Mouse (Mus musculus) lung, postnatal 0 days (tissue): ENCODE measurements around the gene Gp9. TPM values are rescaled to one million over a fixed set of nuclear protein-coding genes. Genes with fewer than 3 reads are reported as not detected.
A peak's percentile ranks its signal among the peaks of the same experiment; 100 is the strongest.

Experiments
- ATAC-seq: fragments of 200-750 bp; cut with Nextera tagmentation; 2 replicates; pipeline ENCODE4 v1.8.0; 2017; ENCODE audit warnings: moderate library complexity
- DNase-seq: peaks from one replicate; pipeline ENCODE4 v3.0.0-alpha.2; 2016; ENCODE audit warnings: low spot score
- H3K27ac ChIP-seq: fragments of 300-500 bp; sonication (generic); 2 replicates; pipeline ENCODE4 v1.5.1; 2014; ENCODE audit warnings: antibody characterized with exemption, mild to moderate bottlenecking, low read length, mixed read lengths
- H3K27me3 ChIP-seq: fragments of 300-500 bp; sonication (generic); replicated peaks from 2 replicates; pipeline ENCODE4 v1.6.1; 2014; ENCODE audit warnings: low read length, mixed read lengths; ENCODE audit not compliant: insufficient read depth
- H3K36me3 ChIP-seq: fragments of 300-500 bp; sonication (generic); 2 replicates; pipeline ENCODE4 v1.6.1; 2014; ENCODE audit warnings: low read length, mixed read lengths; ENCODE audit not compliant: insufficient read depth
- H3K4me1 ChIP-seq: fragments of 300-500 bp; sonication (generic); 2 replicates; pipeline ENCODE4 v1.6.1; 2014; ENCODE audit warnings: antibody characterized with exemption, low read depth, low read length, mixed read lengths; ENCODE audit not compliant: insufficient read depth
- H3K4me2 ChIP-seq: fragments of 300-500 bp; sonication (generic); replicated peaks from 2 replicates; pipeline ENCODE4 v1.6.1; 2014; ENCODE audit warnings: low read depth, mild to moderate bottlenecking, low read length, moderate library complexity, mixed read lengths
- H3K4me3 ChIP-seq: fragments of 300-500 bp; sonication (generic); 2 replicates; pipeline ENCODE4 v1.5.1; 2014; ENCODE audit warnings: low read depth, low read length
- H3K9ac ChIP-seq: fragments of 300-500 bp; sonication (generic); replicated peaks from 2 replicates; pipeline ENCODE4 v1.6.1; 2014; ENCODE audit warnings: low read depth, mild to moderate bottlenecking
- H3K9me3 ChIP-seq: fragments of 300-500 bp; sonication (generic); 2 replicates; pipeline ENCODE4 v1.6.1; 2016; ENCODE audit warnings: low read length, mixed read lengths
- CTCF ChIP-seq: IDR thresholded peaks from 2 replicates; pipeline ENCODE4 v1.5.1; 2016; ENCODE audit warnings: antibody characterized with exemption, mild to moderate bottlenecking
- EP300 ChIP-seq: IDR thresholded peaks from 2 replicates; pipeline ENCODE4 v1.6.1; 2016; ENCODE audit warnings: antibody characterized with exemption, mild to moderate bottlenecking, control low read depth
- WGBS: fragments of 180-500 bp; shearing (Covaris S2); extraction: QIAGEN DNeasy Blood & Tissue Kit; methylation state at CpG from one replicate; pipeline ENCODE4 v1.1.7; 2014; 5-methylcytosine and 5-hydroxymethylcytosine counted together
- polyA plus RNA-seq: library from polyadenylated mRNA; unstranded; fragments of >200 nt; fragmentation: Nextera tagmentation; extraction: Ambion mirVana; gene quantifications from 2 replicates; pipeline ENCODE4 v1.2.1, GENCODE M21; 2015

Gene Gp9
- polyA plus RNA-seq, 1 experiment from 2014 or later: 8.3 TPM

- H3K9me3 ChIP-seq: no peaks in the 10 kb centered on the region
- H3K27me3 ChIP-seq: no peaks in the 10 kb centered on the region
- H3K4me3 ChIP-seq: no peak overlapping the region
- H3K4me1 ChIP-seq: no peaks in the 10 kb centered on the region
- 0 out of 2 replicates have a peak, but pooled peaks have one; percentile 32 for ATAC-seq
- no peaks in the 10 kb centered on the region for H3K36me3 ChIP-seq
- no peak overlapping the region for H3K27ac ChIP-seq
- no peak overlapping the region for H3K9ac ChIP-seq
- TF ChIP-seq CTCF (peak; percentile 55), EP300 (no peak)
- WGBS: 86% methylated on average over 11 of the region's 11 CpGs
- H3K4me2 ChIP-seq: no peak overlapping the region
- no peak for DNase-seq
These were observed 1.6 kb downstream of the Gp9 start for GRCm38 (mm10) chr6:87779174-87780165.

GRCm38 (mm10) chr6:87780546-87781301 is 2.9 kb downstream of the Gp9 start:
- ATAC-seq: no peak
- no peak overlapping the region for H3K4me2 ChIP-seq
- no peaks in the 10 kb centered on the region for H3K9me3 ChIP-seq
- no peaks in the 10 kb centered on the region for H3K4me1 ChIP-seq
- no peaks in the 10 kb centered on the region for H3K27me3 ChIP-seq
- DNase-seq: no peak
- no peak overlapping the region for H3K27ac ChIP-seq
- H3K4me3 ChIP-seq: no peak overlapping the region
- H3K9ac ChIP-seq: no peak overlapping the region
- no peak for TF ChIP-seq CTCF
- TF ChIP-seq EP300: no peak
- H3K36me3 ChIP-seq: no peaks in the 10 kb centered on the region
- WGBS: 70% methylated on average over 10 of the region's 10 CpGs

- no peak overlapping the region for H3K4me2 ChIP-seq
- H3K27me3 ChIP-seq: no peaks in the 10 kb centered on the region
- no peaks in the 10 kb centered on the region for H3K9me3 ChIP-seq
- no peaks in the 10 kb centered on the region for H3K36me3 ChIP-seq
- ATAC-seq (no peak), DNase-seq (no peak)
- peaks cover 4% of the 10 kb centered on the region; the same call in 1 of the 2 replicates for H3K4me1 ChIP-seq
- no peak overlapping the region for H3K27ac ChIP-seq
- no peak overlapping the region for H3K4me3 ChIP-seq
- H3K9ac ChIP-seq: no peak overlapping the region
- 36% methylated on average over 8 of the region's 8 CpGs for WGBS
- TF ChIP-seq EP300: no peak
- TF ChIP-seq CTCF: no peak
These were observed 6.2 kb downstream of the Gp9 start for GRCm38 (mm10) chr6:87784033-87784432.

DNA sequence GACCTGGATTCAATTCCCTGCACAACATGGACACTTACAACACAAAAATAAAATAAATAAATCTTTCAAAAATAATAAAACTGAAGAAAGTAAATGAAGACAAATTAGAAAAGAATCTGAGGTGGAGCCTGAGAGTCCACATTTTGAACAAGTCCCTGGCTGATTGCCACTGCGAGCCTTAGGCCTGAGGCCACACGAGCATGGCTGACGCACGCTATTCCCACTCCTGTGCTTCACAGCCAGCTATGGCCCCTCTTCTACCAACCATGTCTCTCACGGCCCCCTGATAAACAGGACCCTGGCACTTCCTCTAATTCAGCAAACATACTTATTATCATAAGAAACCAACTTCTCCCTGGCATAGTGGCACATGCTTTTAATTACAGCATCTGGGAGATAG is 8.7 kb downstream of the Gp9 start:
- TF ChIP-seq EP300 (no peak), CTCF (no peak)
- no peak overlapping the region for H3K4me2 ChIP-seq
- H3K9me3 ChIP-seq: no peaks in the 10 kb centered on the region
- H3K36me3 ChIP-seq: no peaks in the 10 kb centered on the region
- DNase-seq (no peak), ATAC-seq (no peak)
- peaks cover 12% of the 10 kb centered on the region for H3K4me1 ChIP-seq
- H3K27me3 ChIP-seq: no peaks in the 10 kb centered on the region
- no peak overlapping the region for H3K27ac ChIP-seq
- no peak overlapping the region for H3K4me3 ChIP-seq
- 66% methylated on average over 5 of the region's 5 CpGs for WGBS
- no peak overlapping the region for H3K9ac ChIP-seq

DNA sequence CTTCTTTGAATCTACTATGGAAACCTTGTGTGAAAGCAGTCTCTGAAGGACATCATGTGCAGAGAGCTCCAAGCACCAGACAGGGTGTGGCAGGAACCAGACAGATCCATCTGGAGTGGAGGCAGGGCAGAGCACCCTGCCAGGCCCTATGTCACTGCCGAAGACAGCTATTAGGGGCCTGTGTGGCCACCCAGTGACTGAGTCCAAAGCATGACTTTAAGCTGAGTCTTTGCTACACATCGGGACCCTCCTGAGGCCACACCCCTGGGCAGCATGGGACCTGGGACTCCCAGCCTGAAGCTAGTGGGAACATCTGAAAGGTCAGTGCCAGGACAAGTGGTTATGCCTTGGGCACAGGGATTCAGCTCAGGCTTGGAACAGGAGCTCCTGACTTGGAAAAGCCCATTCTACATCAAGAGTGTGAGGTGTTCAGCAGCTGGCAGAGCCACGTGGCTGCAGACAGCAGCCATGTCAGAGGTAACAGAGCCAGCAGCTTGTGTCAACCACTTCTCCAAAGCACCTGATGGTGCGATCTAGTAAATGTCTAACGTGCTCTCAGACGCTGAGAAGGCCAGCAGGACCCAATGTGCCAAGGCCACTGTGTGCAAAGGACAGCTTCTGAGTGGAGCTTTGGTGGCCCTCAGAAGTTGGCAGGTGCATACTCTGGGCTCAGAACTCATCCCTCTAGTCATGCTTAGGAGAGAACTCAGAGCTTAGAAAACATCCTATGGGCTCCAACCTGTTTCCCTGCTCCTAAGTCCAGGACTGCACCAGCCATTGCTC is 9.4 kb downstream of the Gp9 start:
- Histone ChIP-seq H3K9ac (no peak overlapping the region), H3K4me3 (no peak overlapping the region), H3K4me2 (no peak overlapping the region), H3K9me3 (no peaks in the 10 kb centered on the region), H3K27me3 (no peaks in the 10 kb centered on the region), H3K4me1 (peaks cover 12% of the 10 kb centered on the region), H3K36me3 (peaks cover 4% of the 10 kb centered on the region; the same call in 1 of the 2 replicates), H3K27ac (no peak overlapping the region)
- 66% methylated on average over 6 of the region's 6 CpGs for WGBS
- no peak for TF ChIP-seq EP300
- no peak for TF ChIP-seq CTCF
- DNase-seq (no peak), ATAC-seq (peak; percentile 32)
